Mouse (Mus musculus): ENCODE data around the gene Pidd1. TPM values are rescaled to one million over a fixed set of nuclear protein-coding genes. Genes with fewer than 3 reads are reported as not detected.
"Not testable (repeated sequence)": the region's sequence is repeated elsewhere in the genome, so short reads cannot be mapped to it uniquely, and the experiment has no call there.

The Pidd1 gene
- polyA plus RNA-seq, 1 experiment = 7.1 TPM

DNA sequence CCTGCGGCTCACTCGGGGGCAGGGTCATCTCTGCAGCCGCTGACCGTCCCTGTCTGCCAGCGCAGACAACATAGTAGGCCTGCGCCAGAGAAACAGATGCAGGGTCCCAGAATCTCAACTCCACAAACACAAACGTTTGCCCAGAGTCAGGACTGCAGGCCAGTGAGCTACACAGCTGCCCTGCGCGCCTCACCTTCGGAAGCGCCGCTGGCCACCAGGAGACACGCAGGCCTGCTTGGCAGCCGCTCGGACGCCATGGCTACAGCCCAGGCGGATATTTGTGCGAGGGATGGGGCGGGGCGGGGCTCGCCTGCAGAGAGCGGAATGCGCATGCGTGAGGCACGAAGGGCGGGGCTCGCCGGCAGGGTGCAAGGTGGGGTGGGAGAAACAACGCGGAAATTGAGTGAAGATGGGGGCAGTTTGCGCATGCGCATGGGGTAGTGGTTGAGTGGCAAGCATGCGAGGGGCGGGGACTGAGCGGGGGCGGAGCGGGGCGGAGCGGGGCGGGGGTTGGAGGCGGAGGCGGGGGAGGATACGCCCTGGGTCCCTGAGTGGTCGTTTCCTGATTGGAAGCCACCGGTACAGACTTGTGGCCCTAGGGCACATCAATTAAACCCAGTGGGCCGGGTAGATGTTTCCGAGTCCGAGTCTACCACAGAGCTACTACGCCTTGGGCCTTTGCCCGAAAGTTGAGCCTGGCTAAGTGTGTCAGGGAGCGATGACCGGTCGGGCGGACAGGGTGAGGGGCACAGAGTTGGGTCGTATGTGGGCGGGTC, 29.8 kb downstream of the Pidd1 start, which contains the start of gene Gatd1:
TSS of gene Gatd1 (minus strand) at position 328 of the 776 bp plus-strand sequence.
- H3K4me1 ChIP-seq (ENCODE audit: control insufficient read depth, insufficient read depth, low read length) = peaks cover 4% of the 10 kb centered on the region

DNA sequence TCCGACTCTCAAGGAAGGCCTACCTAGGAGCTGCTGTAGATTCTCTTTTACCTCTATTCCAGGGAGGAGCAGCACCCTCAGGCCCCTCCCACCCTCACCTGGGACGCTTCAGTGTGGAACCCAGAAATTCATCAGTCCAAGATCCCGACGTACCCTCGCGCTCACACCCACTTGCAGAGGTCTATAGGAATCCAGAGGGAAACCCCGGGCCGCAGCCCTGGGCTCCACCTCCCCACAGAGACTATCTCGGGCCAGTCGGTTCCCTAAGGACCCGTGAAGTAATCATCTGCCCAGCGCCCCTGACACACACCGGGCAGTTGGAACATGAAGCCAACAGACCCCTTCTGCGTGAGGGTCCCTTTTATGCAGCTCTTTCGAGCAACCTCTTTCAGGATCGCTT, 30.5 kb downstream of the Pidd1 start:
- 3% methylated on average over 16 of the region's 16 CpGs for WGBS
- TF ChIP-seq CTCF (IDR thresholded peaks at IDR 0.05; ENCODE audit: insufficient read depth, low read length) (no peak), POLR2A (IDR thresholded peaks at IDR 0.05; ENCODE audit: borderline replicate concordance, extremely low read depth, low read depth, low read length) (no peak)
- peaks cover 5% of the 10 kb centered on the region for H3K4me1 ChIP-seq (ENCODE audit: control insufficient read depth, insufficient read depth, low read length)
- H3K4me3 ChIP-seq (replicated peaks; ENCODE audit: extremely low read depth, low read depth, low read length) = peak overlapping the region; percentile 81
- no peak for DNase-seq

More for the DNA sequence above, 29.8 kb downstream of the Pidd1 start, which contains the start of gene Gatd1:
- H3K4me3 ChIP-seq (replicated peaks; ENCODE audit: extremely low read depth, low read depth, low read length) = peak within 1 kb of the TSS; percentile 81
- no peak for TF ChIP-seq CTCF (IDR thresholded peaks at IDR 0.05; ENCODE audit: insufficient read depth, low read length)
- TF ChIP-seq POLR2A (IDR thresholded peaks at IDR 0.05; ENCODE audit: borderline replicate concordance, extremely low read depth, low read depth, low read length) = peak; percentile 94; the same call in 1 of the 2 replicates
- DNase-seq = peak; percentile 98
- under 1% methylated on average over 53 of the region's 56 CpGs for WGBS

DNA sequence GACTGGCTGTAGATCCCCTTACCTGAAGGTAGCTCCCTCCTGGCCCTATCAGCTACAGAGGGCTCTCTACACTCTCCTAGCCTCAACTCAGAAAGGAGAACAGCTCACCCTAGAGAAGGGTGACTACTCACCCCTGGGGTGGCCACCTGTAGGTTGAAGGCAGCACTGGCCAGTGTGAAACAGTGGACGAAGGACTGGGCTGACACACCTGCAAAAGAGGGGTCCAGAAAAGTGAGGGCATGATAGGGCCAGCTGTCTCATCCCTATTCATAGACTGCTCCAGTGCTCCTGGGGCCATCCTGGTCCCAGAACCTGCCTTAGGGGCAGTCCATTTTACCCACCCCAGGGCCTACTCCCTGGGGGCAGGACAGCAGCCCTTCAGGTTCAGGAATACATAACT, 32.2 kb downstream of the Pidd1 start:
- DNase-seq = no peak
- Histone ChIP-seq H3K4me1 (ENCODE audit: control insufficient read depth, insufficient read depth, low read length) (peaks cover 5% of the 10 kb centered on the region), H3K4me3 (replicated peaks; ENCODE audit: extremely low read depth, low read depth, low read length) (no peak overlapping the region)
- WGBS = 90% methylated on average over 1 of the region's 1 CpGs
- TF ChIP-seq POLR2A (IDR thresholded peaks at IDR 0.05; ENCODE audit: borderline replicate concordance, extremely low read depth, low read depth, low read length) (no peak), CTCF (IDR thresholded peaks at IDR 0.05; ENCODE audit: insufficient read depth, low read length) (no peak)

DNA sequence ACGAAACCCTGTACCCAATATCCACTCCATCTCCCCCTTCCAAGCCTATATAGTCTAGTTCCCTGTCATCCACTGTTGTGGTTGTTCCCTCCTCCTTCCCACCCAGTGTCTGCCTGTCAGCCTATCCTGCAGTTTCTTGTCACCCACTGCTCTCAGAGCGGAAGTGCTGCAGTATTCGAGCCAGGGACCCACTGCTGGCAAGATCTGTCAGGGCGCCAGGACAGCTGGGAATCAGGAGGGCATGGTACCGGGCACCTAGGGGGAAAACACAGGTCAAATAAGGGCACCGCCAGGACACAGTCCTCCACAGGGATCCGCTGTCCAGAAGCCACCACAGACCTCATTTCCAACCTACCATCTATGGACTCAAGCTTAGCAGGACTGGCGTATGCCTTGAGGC, 33.2 kb downstream of the Pidd1 start:
- Histone ChIP-seq H3K4me3 (replicated peaks; ENCODE audit: extremely low read depth, low read depth, low read length) (no peak overlapping the region), H3K4me1 (ENCODE audit: control insufficient read depth, insufficient read depth, low read length) (peaks cover 5% of the 10 kb centered on the region)
- WGBS = 83% methylated on average over 8 of the region's 8 CpGs
- TF ChIP-seq POLR2A (IDR thresholded peaks at IDR 0.05; ENCODE audit: borderline replicate concordance, extremely low read depth, low read depth, low read length) (no peak), CTCF (IDR thresholded peaks at IDR 0.05; ENCODE audit: insufficient read depth, low read length) (no peak)
- DNase-seq = no peak

DNA sequence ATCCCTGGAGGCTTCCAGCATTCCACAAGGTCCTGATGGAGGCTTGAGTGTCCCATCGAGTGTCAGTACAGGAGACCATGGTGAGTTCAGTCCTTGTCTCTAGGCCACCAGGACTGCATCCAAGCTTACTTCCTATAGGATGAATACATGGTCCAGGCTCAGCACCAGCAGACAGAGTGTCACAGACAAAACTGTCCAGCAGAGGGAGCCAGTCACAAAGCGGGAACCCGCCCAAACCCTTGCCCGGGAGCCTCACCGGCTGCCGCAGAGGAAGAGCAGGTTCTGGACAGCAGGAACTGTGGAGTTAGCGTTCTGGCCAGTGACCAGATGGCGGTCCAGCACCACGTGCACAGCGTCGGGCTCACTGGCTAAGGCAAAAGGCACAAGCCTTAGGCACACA, 35.0 kb downstream of the Pidd1 start:
- Histone ChIP-seq H3K4me1 (ENCODE audit: control insufficient read depth, insufficient read depth, low read length) (0 out of 2 replicates have a peak, but pooled peaks cover 2% of the 10 kb centered on the region), H3K4me3 (replicated peaks; ENCODE audit: extremely low read depth, low read depth, low read length) (no peak overlapping the region)
- WGBS = 5% methylated on average over 11 of the region's 11 CpGs
- peak; percentile 89 for TF ChIP-seq CTCF (IDR thresholded peaks at IDR 0.05; ENCODE audit: insufficient read depth, low read length)
- no peak for TF ChIP-seq POLR2A (IDR thresholded peaks at IDR 0.05; ENCODE audit: borderline replicate concordance, extremely low read depth, low read depth, low read length)
- peak; percentile 87 for DNase-seq

DNA sequence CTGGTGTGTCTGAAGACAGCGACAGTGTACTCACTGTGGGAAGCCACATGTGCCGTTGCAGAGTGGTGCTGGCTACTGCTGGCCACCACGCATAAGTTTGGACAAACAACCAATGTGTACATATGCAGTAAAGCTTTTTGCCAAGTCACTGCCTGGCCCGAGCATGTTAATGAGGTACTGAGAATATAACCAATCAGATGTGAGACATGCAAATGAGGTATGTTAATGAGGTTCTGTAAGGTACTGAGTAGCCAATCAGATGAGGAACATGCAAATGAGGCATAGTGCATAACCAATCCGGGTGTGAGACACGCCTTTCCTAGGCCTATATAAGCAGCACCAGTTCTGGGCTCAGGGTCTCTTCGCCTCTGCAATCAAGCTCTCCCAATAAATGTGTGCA, 36.2 kb downstream of the Pidd1 start:
- not testable (repeated sequence) for DNase-seq; H3K4me1 ChIP-seq (ENCODE audit: control insufficient read depth, insufficient read depth, low read length); H3K4me3 ChIP-seq (replicated peaks; ENCODE audit: extremely low read depth, low read depth, low read length)
- WGBS = 95% methylated on average over 7 of the region's 7 CpGs

DNA sequence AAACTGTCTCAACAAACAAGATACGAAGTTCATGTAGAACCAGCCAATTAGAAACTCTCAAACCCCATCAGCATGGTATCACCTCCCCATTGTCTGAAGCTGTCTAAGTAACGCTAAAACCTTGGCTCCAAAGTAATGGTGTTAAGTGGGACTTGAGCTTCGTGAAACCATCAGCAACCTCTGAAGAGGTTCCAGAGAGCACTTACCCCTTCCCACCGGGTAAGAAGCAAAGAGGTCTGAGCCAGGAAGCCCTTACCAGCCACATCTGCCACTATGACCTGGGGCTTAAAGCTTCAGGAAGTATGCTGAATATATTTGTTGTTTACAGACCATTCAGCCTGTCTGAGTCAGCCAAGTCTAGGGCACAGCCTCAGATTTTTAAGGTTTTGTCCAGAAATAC, 38.4 kb downstream of the Pidd1 start:
- TF ChIP-seq POLR2A (IDR thresholded peaks at IDR 0.05; ENCODE audit: borderline replicate concordance, extremely low read depth, low read depth, low read length) (no peak), CTCF (IDR thresholded peaks at IDR 0.05; ENCODE audit: insufficient read depth, low read length) (no peak)
- 52% methylated on average over 4 of the region's 4 CpGs for WGBS
- DNase-seq = no peak
- Histone ChIP-seq H3K4me3 (replicated peaks; ENCODE audit: extremely low read depth, low read depth, low read length) (no peak overlapping the region), H3K4me1 (ENCODE audit: control insufficient read depth, insufficient read depth, low read length) (0 out of 2 replicates have a peak, but pooled peaks cover 2% of the 10 kb centered on the region)

DNA sequence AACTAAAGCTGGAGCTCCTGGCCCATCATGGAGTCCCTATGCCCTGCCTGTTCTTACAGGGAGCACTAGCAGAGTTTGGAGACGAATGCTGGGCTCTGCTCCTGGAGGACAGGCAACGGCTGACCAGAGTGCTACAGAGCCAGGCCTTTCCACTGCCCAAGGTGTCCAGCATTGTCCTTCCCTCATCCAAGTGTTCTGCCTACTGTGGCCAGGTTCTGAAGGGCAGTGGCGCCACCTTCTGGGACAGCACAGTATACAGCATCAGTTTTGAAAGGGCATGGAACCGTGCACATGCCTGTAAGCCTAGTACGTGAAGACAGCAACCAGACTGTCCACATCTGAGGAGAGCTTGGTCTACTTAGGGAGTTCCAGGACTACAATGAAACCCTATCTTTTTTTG, 40.5 kb downstream of the Pidd1 start:
- 24% methylated on average over 5 of the region's 5 CpGs for WGBS

DNA sequence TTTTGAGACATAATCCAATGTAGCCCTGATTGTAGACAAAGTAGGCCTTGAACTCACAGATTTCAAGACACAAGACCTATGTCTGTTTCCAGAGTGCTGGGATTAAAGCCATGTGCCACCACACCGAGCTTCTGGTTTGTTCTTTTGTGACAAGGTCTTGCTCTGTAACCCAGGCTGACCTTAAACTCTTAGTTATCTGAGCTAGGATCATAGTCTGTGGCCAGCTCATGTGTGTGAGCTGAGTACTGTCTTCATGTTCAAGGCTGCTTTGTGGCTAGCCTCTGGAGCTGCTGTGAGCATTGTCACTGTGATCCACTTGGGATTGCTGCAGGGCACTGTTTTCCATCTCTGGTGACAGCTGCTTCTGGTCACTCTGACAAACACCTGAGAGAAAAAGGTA, 48.5 kb downstream of the Pidd1 start:
- Histone ChIP-seq H3K4me1 (ENCODE audit: control insufficient read depth, insufficient read depth, low read length) (peaks cover 7% of the 10 kb centered on the region; the same call in 1 of the 2 replicates), H3K4me3 (replicated peaks; ENCODE audit: extremely low read depth, low read depth, low read length) (no peak overlapping the region)
- no peak for DNase-seq
- TF ChIP-seq CTCF (IDR thresholded peaks at IDR 0.05; ENCODE audit: insufficient read depth, low read length) = no peak
- no peak for TF ChIP-seq POLR2A (IDR thresholded peaks at IDR 0.05; ENCODE audit: borderline replicate concordance, extremely low read depth, low read depth, low read length)
- 63% methylated on average over 1 of the region's 1 CpGs for WGBS

More for the DNA sequence above, 40.5 kb downstream of the Pidd1 start:
- no peak overlapping the region for H3K4me3 ChIP-seq (replicated peaks; ENCODE audit: extremely low read depth, low read depth, low read length)
- peak; percentile 66 for DNase-seq
- no peaks in the 10 kb centered on the region for H3K4me1 ChIP-seq (ENCODE audit: control insufficient read depth, insufficient read depth, low read length)
- TF ChIP-seq POLR2A (IDR thresholded peaks at IDR 0.05; ENCODE audit: borderline replicate concordance, extremely low read depth, low read depth, low read length) (peak; percentile 25; the same call in 1 of the 2 replicates), CTCF (IDR thresholded peaks at IDR 0.05; ENCODE audit: insufficient read depth, low read length) (peak; percentile 97)

DNA sequence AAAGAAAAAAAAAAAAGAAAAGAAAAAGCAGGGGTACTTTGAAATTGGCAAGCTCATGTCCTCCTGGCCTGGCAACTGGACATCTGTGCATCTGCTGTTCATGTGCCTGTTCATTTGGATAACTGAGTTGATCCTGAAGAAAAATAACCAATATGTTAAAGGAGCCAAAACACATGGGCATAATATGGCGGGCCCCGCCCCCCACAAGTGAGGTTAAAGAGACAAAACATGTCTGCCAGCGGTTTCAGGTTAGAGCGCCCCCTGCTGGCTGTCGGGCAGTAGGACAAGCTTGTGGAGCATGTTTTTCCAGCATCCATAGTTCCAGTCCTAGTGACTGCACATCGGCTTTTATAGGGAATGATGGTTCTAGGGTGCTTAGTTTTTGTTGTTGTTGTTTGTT, 49.1 kb downstream of the Pidd1 start:
- no peak for TF ChIP-seq POLR2A (IDR thresholded peaks at IDR 0.05; ENCODE audit: borderline replicate concordance, extremely low read depth, low read depth, low read length)
- peak; percentile 59 for TF ChIP-seq CTCF (IDR thresholded peaks at IDR 0.05; ENCODE audit: insufficient read depth, low read length)
- peaks cover 7% of the 10 kb centered on the region; the same call in 1 of the 2 replicates for H3K4me1 ChIP-seq (ENCODE audit: control insufficient read depth, insufficient read depth, low read length)
- no peak overlapping the region for H3K4me3 ChIP-seq (replicated peaks; ENCODE audit: extremely low read depth, low read depth, low read length)
- DNase-seq = peak; percentile 60
- WGBS = 26% methylated on average over 6 of the region's 6 CpGs

Measured in lung, adult 2 months (tissue).